Mouse (Mus musculus) megakaryocyte-erythroid progenitor cell, adult 5-6 weeks (primary cell): ENCODE measurements around the gene Gga1. TPM values are rescaled to one million over a fixed set of nuclear protein-coding genes. Genes with fewer than 3 reads are reported as not detected.

Source experiments
- ATAC-seq: replicated peaks from 2 replicates; pipeline ENCODE4 v1.8.0; 2016; ENCODE audit warnings: mild to moderate bottlenecking, inconsistent platforms; ENCODE audit not compliant: severe bottlenecking, poor library complexity, low FRiP score, low TSS enrichment
- total RNA-seq, 2 experiments: library from RNA; stranded (forward) in 1 of 2; stranded (reverse) in 1 of 2; fragments of 200-1000, 215-1000 nt in 1 of 2; fragments of >200 nt in 1 of 2; fragmentation: Nextera tagmentation in 1 of 2; gene quantifications; 2 replicates each; pipeline ENCODE4 v1.2.3; 2014 to 2017

Gene Gga1
- total RNA-seq, 2 experiments from 2014 or later = 10.9 to 47.6 TPM

DNA sequence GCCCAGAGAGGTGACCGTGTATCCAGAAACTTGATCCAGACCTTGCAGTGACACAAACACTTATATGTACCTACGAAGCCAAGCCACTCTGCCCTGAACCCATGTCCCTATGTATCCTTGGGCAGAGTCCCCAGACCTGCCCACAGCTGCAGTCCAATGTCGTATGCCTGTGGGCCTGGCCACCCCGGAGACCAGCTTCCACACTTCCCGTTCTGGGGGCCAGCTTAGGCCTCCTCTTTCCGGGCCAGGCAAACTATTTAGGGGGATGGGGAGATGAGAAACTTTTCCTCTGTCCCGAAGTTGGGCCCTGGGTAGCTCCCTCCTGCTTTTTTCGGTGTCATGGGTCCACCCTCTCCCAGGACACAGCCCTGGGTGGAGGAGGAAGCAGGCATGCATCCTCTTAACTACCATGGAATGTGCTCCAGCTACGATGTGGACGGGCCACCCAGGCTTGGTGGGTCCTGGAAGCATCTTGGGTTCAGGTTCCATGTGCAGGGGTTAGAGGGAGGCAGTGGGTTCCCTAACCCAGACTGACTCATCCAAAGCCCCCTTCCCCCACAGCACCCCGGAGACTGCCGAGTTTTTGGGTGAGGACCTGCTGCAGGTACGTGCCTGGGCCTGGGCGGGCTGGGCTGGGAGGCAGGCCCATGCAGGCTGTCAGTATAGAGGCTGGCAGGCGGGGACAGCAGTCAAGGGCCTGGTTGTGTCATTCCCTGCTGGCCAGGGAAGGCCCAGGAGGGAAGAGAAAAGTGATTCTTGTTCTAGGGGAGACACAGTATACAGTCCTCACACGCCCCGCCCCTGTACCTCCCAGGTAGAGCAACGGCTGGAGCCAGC, 23.8 kb downstream of the Gga1 start:
- ATAC-seq = no peak

DNA sequence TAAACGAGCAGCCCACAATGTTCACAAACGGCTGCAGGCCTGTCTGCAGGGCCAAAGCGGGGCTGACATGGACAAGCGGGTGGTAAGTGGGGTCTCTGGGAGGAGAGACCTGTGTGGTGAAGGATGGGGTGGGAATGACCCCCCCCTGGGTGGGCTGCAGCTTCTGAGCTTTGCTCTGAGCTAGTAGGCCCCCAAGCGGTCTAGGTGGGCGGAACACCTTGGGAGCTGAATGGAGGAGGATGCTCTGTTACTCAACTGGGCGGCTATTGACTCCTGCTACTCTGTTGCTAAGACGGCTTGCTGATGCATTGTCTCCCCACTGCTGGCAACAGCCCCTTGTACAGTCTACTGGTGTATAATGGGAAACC, 24.4 kb downstream of the Gga1 start:
- ATAC-seq = no peak

DNA sequence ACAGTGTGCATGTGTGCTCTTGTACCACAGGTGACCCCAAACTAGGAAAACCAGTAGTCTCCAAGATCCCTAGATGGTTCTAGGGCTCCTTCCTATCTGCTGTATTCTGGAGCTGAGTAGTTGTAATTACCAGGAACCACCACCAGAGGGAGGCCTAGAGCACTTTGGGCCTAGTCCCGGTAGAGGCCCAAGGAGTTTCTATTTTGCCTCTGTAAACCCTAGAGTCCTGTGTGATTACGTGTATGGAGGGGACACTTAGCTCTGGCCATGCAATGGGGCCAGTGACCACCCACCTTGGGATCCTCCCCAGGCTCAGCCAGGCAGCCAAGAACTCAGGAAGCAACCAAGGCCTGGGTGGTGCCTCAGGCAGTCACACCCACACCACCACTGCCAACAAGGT, 26.3 kb downstream of the Gga1 start:
- ATAC-seq = 0 out of 2 replicates have a peak, but pooled peaks have one; percentile 42

DNA sequence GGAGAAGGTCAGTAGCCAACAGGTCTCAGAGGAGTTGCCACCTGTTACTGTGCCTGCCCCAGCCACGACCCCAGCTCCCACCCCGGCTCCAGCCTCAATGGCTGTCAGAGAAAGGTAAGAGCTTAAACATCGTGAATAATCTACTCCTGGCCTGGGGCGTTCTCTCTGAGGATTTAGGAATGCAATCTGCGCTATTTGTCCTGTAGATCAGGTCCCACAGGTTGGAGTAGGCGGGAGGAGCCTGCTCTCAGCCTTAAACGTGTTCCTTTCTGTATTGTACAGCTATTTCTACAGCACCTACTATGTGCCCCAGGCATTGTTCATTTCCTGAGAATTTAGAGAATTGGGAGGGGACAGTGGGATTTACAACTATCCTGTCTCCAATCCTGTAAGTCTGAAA, 31.4 kb downstream of the Gga1 start:
- no peak for ATAC-seq

DNA sequence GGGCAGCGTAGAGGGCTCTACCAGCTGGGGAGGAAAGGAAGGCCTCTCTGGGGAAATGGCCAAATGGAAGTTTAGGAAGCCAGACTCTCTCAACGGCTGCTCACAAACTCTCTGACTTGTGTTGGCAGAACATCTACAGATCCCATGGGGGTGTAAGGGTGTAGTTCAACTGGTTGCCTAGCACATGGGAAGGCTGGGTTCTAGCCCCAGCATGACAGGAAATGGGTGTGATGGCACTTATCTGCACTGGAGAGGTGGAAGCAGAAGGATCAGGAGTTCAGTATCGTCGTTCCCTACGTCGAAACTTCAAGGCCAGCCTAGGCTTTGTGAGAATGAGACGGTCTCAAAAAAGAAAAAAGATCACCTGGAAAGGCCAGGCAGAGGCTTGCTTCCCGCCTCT, 32.0 kb downstream of the Gga1 start:
- no peak for ATAC-seq

DNA sequence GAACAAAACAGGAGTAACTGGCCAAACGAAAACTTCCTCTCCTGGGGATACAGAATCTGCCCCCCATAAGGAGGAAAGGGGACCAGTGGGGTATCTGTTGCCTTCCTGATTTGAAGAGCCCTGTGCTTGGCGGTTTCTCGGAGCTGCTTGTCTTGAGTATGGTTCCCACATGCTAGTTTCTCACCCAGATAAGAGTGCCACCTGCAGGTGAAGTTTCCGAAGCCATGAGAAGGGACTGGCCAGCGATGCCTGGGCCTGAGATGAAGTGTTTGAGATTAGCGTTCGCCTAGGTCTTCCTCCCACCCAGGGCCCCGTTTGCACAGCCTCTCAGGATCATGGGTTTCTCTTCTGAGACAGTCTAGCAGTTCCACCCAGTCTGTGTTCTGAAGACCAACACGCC, 35.0 kb downstream of the Gga1 start:
- 0 out of 2 replicates have a peak, but pooled peaks have one; percentile 11 for ATAC-seq

DNA sequence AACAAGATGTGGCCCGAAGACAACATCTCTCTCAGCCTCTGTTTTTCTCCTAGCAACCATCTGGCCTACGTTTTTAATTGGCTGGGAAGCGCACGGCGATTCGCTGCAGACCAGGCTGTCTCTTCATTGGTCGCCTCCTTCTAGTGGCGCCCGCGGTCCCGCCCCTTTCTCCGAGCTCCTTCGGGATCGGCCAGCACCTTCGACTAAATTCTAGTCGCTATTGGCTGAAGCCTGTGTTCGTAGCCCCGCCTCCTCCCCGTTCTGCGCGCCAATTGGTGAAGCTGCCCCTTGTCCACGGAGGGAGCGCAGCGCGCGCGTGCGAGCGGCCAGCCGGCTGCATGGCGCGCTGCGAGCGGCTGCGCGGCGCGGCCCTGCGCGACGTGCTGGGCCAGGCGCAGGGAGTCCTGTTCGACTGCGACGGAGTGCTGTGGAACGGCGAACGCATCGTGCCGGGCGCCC, 36.7 kb downstream of the Gga1 start, which contains the start of gene Pdxp:
Pdxp (plus strand) TSS at position 288 of the 459 bp plus-strand sequence.
- peak; percentile 90 for ATAC-seq

DNA sequence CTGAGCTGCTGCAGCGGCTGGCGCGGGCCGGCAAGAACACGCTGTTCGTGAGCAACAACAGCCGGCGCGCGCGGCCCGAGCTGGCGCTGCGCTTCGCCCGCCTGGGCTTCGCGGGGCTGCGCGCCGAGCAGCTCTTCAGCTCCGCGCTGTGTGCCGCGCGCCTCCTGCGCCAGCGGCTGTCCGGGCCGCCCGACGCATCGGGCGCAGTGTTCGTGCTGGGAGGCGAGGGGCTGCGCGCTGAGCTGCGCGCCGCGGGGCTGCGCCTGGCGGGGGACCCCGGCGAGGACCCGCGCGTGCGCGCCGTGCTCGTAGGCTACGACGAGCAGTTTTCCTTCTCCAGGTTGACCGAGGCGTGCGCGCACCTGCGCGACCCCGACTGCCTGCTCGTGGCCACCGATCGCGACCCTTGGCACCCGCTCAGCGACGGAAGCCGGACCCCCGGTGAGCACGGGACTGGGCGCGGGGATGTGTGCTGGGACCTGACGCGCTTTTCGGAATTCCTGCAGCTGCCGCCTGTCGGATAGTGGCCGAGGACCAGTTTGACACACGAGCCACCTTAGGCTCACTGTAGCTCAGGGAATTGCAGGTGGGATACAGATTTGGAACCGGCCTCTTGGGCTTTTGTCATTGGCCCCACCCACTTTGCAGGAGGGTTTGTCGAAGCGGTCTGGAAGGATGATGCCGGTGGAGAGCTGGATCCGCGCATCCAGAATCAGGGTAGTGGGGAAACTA, 37.3 kb downstream of the Gga1 start:
- ATAC-seq = no peak

DNA sequence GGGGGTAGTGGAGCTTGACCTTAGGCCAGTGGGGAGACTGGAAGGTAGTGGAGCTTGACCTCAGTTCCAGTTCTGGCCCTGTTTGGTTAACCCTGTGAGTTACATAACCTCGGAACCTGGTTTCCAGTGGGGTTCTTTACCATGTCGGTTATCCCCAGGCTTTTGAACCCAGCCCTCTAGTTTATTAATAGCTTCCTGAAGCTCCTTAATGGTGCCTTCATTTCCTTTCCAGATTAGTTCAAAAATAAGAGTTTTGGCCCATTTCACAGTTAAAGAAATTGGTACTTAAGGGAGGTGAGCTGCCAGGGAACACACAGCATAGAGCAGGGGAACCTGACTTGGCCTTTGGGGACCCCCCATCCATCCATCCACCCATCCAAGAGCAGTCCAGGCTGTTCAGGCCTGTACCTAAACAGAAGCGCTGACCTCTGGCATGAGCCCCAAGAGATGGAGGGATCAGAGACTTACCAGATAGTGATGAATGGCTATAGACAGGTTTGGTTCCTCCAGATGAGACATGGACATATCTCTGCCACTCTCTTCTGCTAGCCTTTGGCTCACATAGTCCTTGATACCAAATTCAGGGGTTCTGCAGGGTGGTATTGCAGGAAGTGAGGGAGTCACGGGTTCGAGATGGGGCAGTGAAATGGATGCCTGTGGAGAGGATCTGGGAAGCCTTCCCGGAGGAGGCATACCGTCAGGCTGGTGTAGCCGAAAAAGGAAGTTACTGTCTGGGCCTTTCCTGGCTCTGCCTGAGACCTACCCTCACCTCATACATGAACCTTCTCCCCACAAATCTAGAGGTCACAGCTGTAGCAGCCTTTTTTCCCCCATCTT, 38.1 kb downstream of the Gga1 start:
- ATAC-seq = no peak

DNA sequence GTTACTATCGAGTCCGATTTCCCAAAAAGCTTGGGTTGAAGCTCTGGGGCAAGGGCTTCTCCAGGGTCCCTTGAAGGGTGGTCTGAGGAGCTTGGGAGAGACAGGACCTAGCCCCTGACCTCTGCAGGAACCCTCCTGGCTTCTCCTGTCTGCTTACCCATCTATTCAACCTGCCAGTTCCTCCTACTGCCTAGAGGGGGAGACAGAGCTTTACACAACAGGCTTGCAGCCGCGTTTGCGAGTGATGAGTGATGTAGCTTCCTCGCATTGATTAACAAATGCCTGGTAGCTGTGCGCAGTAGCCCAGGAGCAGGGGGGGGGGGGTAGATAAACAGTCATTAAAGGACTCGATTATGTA, 38.6 kb downstream of the Gga1 start:
- ATAC-seq = peak; percentile 55

DNA sequence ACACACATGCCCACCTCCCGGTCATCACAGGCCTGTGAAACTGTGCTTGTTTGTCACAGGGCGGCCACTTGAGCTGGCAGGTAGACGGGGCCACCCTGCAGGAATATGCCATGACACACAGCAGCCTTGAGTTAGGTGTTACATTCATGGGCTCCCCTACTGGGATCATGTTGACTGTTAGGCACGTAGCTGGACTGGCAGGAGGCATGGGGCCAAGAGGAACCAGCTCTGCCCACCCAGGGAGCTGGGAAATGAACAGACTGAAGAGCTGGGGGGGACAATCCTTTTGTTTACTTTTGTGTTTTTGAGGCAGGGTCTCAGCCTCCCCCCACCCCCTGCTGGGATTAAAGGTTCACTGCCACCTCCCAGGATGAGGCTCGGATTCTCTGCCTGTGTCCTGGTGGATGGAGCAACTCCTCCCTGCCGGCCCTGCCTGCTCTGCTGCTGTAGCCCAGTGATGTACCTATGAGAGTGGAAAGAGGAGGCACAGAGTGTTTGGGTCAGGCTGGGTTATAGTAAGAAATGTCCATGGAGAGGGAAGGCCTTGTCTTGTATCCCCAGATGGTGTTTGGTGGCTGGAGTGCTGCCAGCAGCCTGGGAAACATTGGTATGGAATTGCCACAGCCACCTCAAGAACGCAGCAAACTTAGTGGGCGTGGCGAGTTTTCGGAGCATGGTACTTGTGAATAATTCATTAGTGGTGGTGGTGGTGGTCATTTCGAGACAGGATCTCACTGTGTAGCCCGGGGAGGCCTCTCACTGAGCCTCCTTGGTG, 39.2 kb downstream of the Gga1 start:
- no peak for ATAC-seq

DNA sequence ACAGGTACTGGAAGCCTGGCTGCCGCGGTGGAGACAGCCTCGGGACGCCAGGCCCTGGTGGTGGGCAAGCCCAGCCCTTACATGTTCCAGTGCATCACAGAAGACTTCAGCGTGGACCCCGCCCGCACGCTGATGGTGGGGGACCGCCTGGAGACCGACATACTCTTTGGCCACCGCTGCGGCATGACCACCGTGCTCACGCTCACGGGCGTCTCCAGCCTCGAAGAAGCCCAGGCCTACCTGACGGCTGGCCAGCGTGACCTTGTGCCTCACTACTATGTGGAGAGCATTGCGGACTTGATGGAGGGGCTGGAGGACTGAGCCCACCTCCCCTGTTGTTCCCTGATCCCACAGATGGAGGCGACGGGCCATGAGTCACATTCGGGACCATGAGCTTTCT, 41.1 kb downstream of the Gga1 start:
- ATAC-seq = no peak

DNA sequence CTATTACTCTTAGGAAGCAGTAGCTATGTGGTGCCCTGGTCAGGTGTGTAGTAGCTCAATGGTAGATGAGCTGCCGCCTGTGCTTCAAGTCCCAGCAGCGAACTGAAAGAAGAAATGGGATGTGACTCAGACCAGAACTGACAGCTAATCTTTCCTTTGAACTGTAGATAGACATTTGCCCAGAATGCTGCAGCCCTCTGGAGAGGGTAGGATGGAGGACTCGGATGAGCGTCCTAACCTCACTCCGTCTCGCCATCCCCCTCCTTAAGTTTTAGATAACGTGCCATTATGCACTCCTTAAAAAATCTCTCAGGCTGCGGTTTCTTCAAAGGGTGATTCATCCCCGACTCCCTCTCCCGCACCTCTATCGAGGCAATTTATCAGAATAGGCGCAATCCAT, 42.9 kb downstream of the Gga1 start:
- no peak for ATAC-seq

DNA sequence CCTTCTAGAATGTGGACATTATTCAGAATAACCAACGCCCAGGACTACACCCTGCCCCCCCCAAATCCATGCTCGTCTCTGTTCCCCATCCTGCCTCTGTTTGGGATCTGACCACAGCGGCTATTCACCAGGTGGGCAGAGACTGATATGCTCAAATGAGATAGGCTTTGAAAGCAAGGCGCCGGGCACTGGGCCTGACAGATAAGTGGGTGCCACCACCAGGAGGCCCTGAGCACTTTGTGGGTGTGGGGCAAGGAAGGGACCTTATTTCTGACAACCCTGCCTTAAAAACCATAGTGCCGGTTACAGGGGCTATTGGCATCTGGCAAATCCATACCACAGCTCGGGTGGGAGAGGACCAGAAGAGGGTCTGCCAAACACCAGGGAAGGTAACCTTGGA, 45.7 kb downstream of the Gga1 start:
- ATAC-seq = peak; percentile 75

DNA sequence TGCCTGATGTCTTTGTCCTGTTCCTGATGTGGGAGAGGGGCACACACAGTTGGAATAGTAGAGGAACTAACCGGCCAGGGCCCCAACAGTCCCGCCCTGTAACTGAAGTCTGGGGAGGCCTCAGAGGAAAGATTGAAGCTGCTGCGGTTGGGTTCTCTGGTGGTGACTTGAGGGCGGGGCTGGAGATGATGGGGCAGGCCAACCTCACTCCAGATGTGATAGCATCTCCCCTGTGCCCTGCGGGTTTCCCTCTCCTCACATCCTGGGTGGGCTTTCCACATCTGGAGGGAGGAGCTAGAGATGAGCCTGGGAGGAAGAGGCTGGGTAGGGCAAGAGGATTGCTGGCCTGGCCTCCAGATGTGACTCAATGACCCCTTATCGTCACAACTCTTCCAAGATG, 46.6 kb downstream of the Gga1 start:
- ATAC-seq = peak; percentile 64

DNA sequence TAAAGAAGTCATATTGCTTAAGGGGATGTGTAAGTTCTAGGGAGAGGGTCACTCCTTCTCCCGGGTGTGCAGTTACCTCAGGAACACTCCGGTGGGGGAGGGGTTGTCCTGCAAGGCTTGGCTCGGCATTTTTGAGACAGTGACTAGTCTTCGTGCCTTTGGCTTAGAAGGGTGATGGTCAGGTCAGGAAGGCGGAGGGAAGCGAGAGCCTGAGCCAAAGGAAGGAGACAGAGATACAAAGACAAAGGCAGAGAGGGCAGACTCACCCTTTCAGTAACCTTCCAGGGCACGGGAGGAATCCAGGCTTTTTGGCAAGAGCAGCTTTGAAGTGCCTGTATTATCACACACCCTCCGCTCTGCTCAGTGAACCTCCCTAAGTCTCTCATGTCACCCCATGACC, 48.1 kb downstream of the Gga1 start:
- ATAC-seq = no peak

DNA sequence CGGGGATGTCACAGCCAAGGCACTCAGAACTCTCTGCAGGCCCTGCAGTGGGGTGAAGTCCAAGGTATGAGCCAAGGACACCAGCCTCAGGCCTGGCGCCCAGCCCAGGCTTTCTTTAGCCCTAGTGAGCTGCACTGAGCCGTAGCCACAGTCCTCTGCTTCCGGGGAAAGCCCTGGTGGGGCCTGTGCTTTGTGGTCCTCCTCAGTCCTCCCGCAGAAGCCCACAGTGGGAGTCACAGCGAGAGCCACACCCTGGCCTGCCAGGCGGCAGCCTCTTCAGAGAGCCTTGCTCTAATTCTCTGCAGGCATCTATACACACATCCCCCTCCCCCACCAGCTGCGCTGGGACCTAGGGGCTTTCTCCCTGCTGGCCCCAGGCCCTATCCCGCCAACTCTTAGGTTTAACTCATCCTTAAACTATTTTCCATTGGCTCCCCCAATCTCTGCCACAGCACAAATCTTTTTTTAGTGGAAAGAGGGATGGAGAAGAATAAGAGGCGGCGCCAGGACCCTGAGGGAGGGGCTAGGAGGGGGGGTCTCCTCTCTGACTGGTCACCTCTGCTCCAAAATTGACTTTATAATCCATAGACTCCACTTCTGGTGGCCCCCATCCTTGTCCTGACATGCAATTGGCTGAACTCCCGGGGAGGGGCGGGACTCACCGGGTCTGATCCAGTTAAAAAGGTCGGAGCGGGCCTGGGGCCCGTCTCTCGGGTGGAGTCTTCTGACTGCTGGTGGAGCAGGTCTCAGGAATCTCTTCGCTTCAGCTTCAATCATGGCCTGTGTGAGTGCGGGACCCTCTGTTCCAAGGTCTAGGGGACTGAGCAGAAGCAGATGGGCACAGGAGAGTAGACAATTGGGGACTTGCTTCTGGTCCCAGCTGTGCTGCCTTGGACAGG, 49.3 kb downstream of the Gga1 start, which contains the start of gene Lgals1:
Lgals1 (plus strand) TSS at position 705 of the 899 bp plus-strand sequence.
- 0 out of 2 replicates have a peak, but pooled peaks have one; percentile 7 for ATAC-seq
